Comparison of ENCODE assay signal across 9 mouse cellular contexts in the genomic region with DNA sequence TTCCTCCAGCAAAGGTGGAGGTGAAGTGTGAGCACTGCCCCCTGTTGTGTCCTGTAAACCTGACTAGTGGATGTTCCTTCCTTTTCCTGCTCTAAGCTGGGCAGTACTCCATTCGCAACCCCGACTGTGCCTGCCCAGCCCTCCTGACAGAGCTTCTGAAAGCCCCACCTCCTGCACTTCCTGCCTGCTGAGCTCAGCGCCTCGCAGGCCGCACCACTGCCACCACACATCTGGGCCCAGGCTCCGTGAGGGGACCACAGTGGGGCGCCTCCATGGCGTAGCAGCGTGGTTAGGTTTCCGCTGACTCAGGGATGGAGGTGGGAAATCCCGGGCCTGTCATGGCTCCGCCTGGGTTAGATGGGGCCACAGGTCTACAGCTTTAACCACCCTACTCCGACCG. TPM values are rescaled to one million over a fixed set of nuclear protein-coding genes. Genes with fewer than 3 reads are reported as not detected.
DNase-seq lines count a peak whose midpoint lies in the region; ATAC-seq and TF ChIP-seq lines count a peak whose summit lies in the region.
"Had no signal": no experiment of that assay in that cellular context is flagged by ENCODE, and none has a peak within 500 bp of the region (broad histone marks: within the 10 kb centered on the region; RNA-seq: fewer than 3 reads in every experiment).

No protein-coding gene starts in this region.

- 0 out of 2 replicates have a peak, but pooled peaks have one; percentile 14 for TF ChIP-seq POLR2A in lung, adult 2 months (IDR thresholded peaks at IDR 0.05; ENCODE audit: borderline replicate concordance, extremely low read depth, low read depth, low read length)

- ATAC-seq in hindbrain, embryonic 14.5 days (ENCODE audit: low FRiP score), result no peak
- ATAC-seq in embryonic facial prominence, embryonic 13.5 days (ENCODE audit: insufficient number of reproducible peaks, insufficient read depth, low FRiP score, low TSS enrichment, low read depth), result no peak
- ATAC-seq in hematopoietic stem cell, adult 5-6 weeks (replicated peaks in 1 of 2; ENCODE audit: insufficient read depth in 1 of 2, low FRiP score in 2 of 2, low TSS enrichment in 1 of 2, low read depth in 1 of 2, poor library complexity in 2 of 2, severe bottlenecking in 2 of 2), result peak; percentile 94 to 96
- ATAC-seq in stomach, postnatal 0 days (ENCODE audit: low FRiP score, low TSS enrichment), result no peak

- no peak overlapping the region for H3K4me3 ChIP-seq in hindbrain, embryonic 10.5 days
- H3K4me3 ChIP-seq in hindbrain, embryonic 14.5 days (replicated peaks; ENCODE audit: low read length), result no peak overlapping the region
- no peak overlapping the region; the same call in 1 of the 2 replicates for H3K4me3 ChIP-seq in embryonic facial prominence, embryonic 13.5 days
- no peak overlapping the region for H3K4me3 ChIP-seq in lung, adult 2 months (replicated peaks; ENCODE audit: extremely low read depth, low read depth, low read length)
- H3K4me3 ChIP-seq in stomach, postnatal 0 days (ENCODE audit: low read depth, low read length), result no peak overlapping the region

- peaks cover 50% of the 10 kb centered on the region for H3K27me3 ChIP-seq in hindbrain, embryonic 10.5 days (ENCODE audit: insufficient read depth, poor library complexity, severe bottlenecking)
- H3K27me3 ChIP-seq in hindbrain, embryonic 14.5 days (ENCODE audit: control insufficient read depth, insufficient read depth, low read length), result no peaks in the 10 kb centered on the region
- H3K27me3 ChIP-seq in embryonic facial prominence, embryonic 13.5 days, result no peaks in the 10 kb centered on the region
- H3K27me3 ChIP-seq in stomach, postnatal 0 days (ENCODE audit: control insufficient read depth, insufficient read depth, low read length), result no peaks in the 10 kb centered on the region

- no peaks in the 10 kb centered on the region for H3K36me3 ChIP-seq in hindbrain, embryonic 10.5 days
- H3K36me3 ChIP-seq in hindbrain, embryonic 14.5 days (replicated peaks; ENCODE audit: control insufficient read depth, insufficient read depth), result no peaks in the 10 kb centered on the region
- H3K36me3 ChIP-seq in embryonic facial prominence, embryonic 13.5 days, result no peaks in the 10 kb centered on the region
- H3K36me3 ChIP-seq in stomach, postnatal 0 days (ENCODE audit: control insufficient read depth, insufficient read depth, low read length), result no peaks in the 10 kb centered on the region
- H3K36me3 ChIP-seq: G1E had no signal

- peaks cover 65% of the 10 kb centered on the region for H3K4me1 ChIP-seq in hindbrain, embryonic 10.5 days (replicated peaks)
- H3K4me1 ChIP-seq in hindbrain, embryonic 14.5 days (replicated peaks; ENCODE audit: control insufficient read depth, insufficient read depth, low read length), result peaks cover 13% of the 10 kb centered on the region
- peaks cover 95% of the 10 kb centered on the region for H3K4me1 ChIP-seq in embryonic facial prominence, embryonic 13.5 days
- peaks cover 6% of the 10 kb centered on the region for H3K4me1 ChIP-seq in lung, adult 2 months (ENCODE audit: control insufficient read depth, insufficient read depth, low read length)
- H3K4me1 ChIP-seq in stomach, postnatal 0 days (replicated peaks; ENCODE audit: control insufficient read depth, insufficient read depth), result peaks cover 11% of the 10 kb centered on the region

- TF ChIP-seq EP300 in stomach, postnatal 0 days (optimal IDR thresholded peaks at IDR 0.05), result no peak

- no peak for TF ChIP-seq CTCF in lung, adult 2 months (IDR thresholded peaks at IDR 0.05; ENCODE audit: insufficient read depth, low read length)
- no peak; the same call in 1 of the 2 replicates for TF ChIP-seq CTCF in stomach, postnatal 0 days (IDR thresholded peaks at IDR 0.05; ENCODE audit: low read depth)

- peak overlapping the region; percentile 64 for H3K27ac ChIP-seq in hindbrain, embryonic 10.5 days
- H3K27ac ChIP-seq in hindbrain, embryonic 14.5 days, result no peak overlapping the region
- H3K27ac ChIP-seq in embryonic facial prominence, embryonic 13.5 days, result peak overlapping the region; percentile 97
- H3K27ac ChIP-seq in stomach, postnatal 0 days (replicated peaks), result peak overlapping the region; percentile 69

- 17% methylated on average over 14 of the region's 14 CpGs for WGBS in hindbrain, embryonic 10.5 days
- WGBS in hindbrain, embryonic 14.5 days, result 20% methylated on average over 14 of the region's 14 CpGs
- 15% methylated on average over 14 of the region's 14 CpGs for WGBS in embryonic facial prominence, embryonic 13.5 days
- 27% methylated on average over 14 of the region's 14 CpGs for WGBS in lung, adult 2 months
- WGBS in stomach, postnatal 0 days, result 21% methylated on average over 14 of the region's 14 CpGs

- no peak overlapping the region for H3K4me2 ChIP-seq in hindbrain, embryonic 14.5 days (replicated peaks)
- peak overlapping the region; percentile 91 for H3K4me2 ChIP-seq in embryonic facial prominence, embryonic 13.5 days
- H3K4me2 ChIP-seq in stomach, postnatal 0 days (replicated peaks; ENCODE audit: low read depth), result peak overlapping the region; percentile 20; the same call in 1 of the 2 replicates

- H3K9me3 ChIP-seq in hindbrain, embryonic 10.5 days, result no peaks in the 10 kb centered on the region
- H3K9me3 ChIP-seq in hindbrain, embryonic 14.5 days (ENCODE audit: control insufficient read depth, low read length), result no peaks in the 10 kb centered on the region
- H3K9me3 ChIP-seq in embryonic facial prominence, embryonic 13.5 days, result no peaks in the 10 kb centered on the region
- no peaks in the 10 kb centered on the region for H3K9me3 ChIP-seq in stomach, postnatal 0 days (ENCODE audit: control insufficient read depth, low read length)
- H3K9me3 ChIP-seq: G1E had no signal

- peak; percentile 33 for DNase-seq in hindbrain, embryonic 10.5 days (ENCODE audit: low spot score)
- DNase-seq in hindbrain, embryonic 14.5 days (ENCODE audit: low spot score), result no peak
- DNase-seq in lung, adult 2 months, result no peak
- DNase-seq in stomach, postnatal 0 days (ENCODE audit: low spot score), result peak; percentile 35
- DNase-seq in cerebellum, postnatal 14 days, result no peak
- DNase-seq in layer of hippocampus, adult 9-11 months, result no peak

- H3K9ac ChIP-seq in hindbrain, embryonic 14.5 days, result no peak overlapping the region
- peak overlapping the region; percentile 27; the same call in 1 of the 2 replicates for H3K9ac ChIP-seq in embryonic facial prominence, embryonic 13.5 days
- peak overlapping the region; percentile 47 for H3K9ac ChIP-seq in stomach, postnatal 0 days (ENCODE audit: low read length)

RNA-seq across cellular contexts. Expression of gene Col16a1, which starts 2.0 kb away (rescaled TPM):
- 7.2 and 8.7 TPM in 2 replicates for polyA plus RNA-seq in hindbrain, embryonic 10.5 days (2016; fragmentation: Nextera tagmentation; extraction: Ambion mirVana)
- polyA plus RNA-seq in hindbrain, embryonic 14.5 days (2014; fragmentation: Nextera tagmentation; extraction: Ambion mirVana), result 10.1 and 11.1 TPM in 2 replicates
- 75.9 and 77.3 TPM in 2 replicates for polyA plus RNA-seq in embryonic facial prominence, embryonic 13.5 days (2015; fragmentation: Nextera tagmentation; extraction: Ambion mirVana)
- 15.6 and 31.5 TPM in 2 replicates for total RNA-seq in hematopoietic stem cell, adult 5-6 weeks (2017)
- 27.9 and 31.8 TPM in 2 replicates for polyA plus RNA-seq in lung, adult 2 months (2012; rRNA removed)
- polyA plus RNA-seq in stomach, postnatal 0 days (2015; fragmentation: Nextera tagmentation; extraction: Ambion mirVana), result 47.7 and 51.6 TPM in 2 replicates
- total RNA-seq: G1E had no signal
- polyA plus RNA-seq: G1E had no signal

RNA-seq across cellular contexts. Expression of gene Pef1, which starts 56.7 kb away (rescaled TPM):
- polyA plus RNA-seq in hindbrain, embryonic 10.5 days (2016; fragmentation: Nextera tagmentation; extraction: Ambion mirVana), result 76.3 and 83.5 TPM in 2 replicates
- polyA plus RNA-seq in hindbrain, embryonic 14.5 days (2014; fragmentation: Nextera tagmentation; extraction: Ambion mirVana), result 66.0 and 77.7 TPM in 2 replicates
- 66.5 and 66.9 TPM in 2 replicates for polyA plus RNA-seq in embryonic facial prominence, embryonic 13.5 days (2015; fragmentation: Nextera tagmentation; extraction: Ambion mirVana)
- total RNA-seq in hematopoietic stem cell, adult 5-6 weeks (2017), result 15.4 and 17.9 TPM in 2 replicates
- polyA plus RNA-seq in lung, adult 2 months (2012; rRNA removed), result 106 and 118 TPM in 2 replicates
- polyA plus RNA-seq in stomach, postnatal 0 days (2015; fragmentation: Nextera tagmentation; extraction: Ambion mirVana), result 63.7 and 64.7 TPM in 2 replicates

Comparison
In these comparisons a context has a peak if more than half of its experiments do, and no peak if none do; other contexts are left out.
1. DNase-seq: peak in hindbrain, embryonic 10.5 days (single experiment) and stomach, postnatal 0 days (single experiment); none in hindbrain, embryonic 14.5 days (single experiment), lung, adult 2 months (single experiment), cerebellum, postnatal 14 days (0 of 2) and layer of hippocampus, adult 9-11 months (single experiment).
2. ATAC-seq: peak in hematopoietic stem cell, adult 5-6 weeks (2 of 2); none in hindbrain, embryonic 14.5 days (single experiment), embryonic facial prominence, embryonic 13.5 days (single experiment) and stomach, postnatal 0 days (single experiment).